Mouse (Mus musculus) forebrain, postnatal 0 days (tissue): ENCODE results near the gene Josd2. TPM values are rescaled to one million over a fixed set of nuclear protein-coding genes. Genes with fewer than 3 reads are reported as not detected.

Experiments used
- ATAC-seq: fragments of 200-750 bp; cut with Nextera tagmentation; 2 replicates; pipeline ENCODE4 v1.8.0; 2017; ENCODE audit warnings: mild to moderate bottlenecking, moderate library complexity
- DNase-seq: peaks from one replicate; pipeline ENCODE4 v3.0.0-alpha.2; 2015
- H3K27ac ChIP-seq: fragments of 300-500 bp; sonication (generic); 2 replicates; pipeline ENCODE4 v1.5.1; 2014; ENCODE audit warnings: low read depth, mild to moderate bottlenecking, antibody characterized with exemption, low read length, moderate library complexity, mixed read lengths
- H3K27me3 ChIP-seq: fragments of 300-500 bp; sonication (generic); 2 replicates; pipeline ENCODE4 v1.6.1; 2014; ENCODE audit warnings: mild to moderate bottlenecking, low read length, mixed read lengths; ENCODE audit not compliant: insufficient read depth
- H3K36me3 ChIP-seq: fragments of 300-500 bp; sonication (generic); 2 replicates; pipeline ENCODE4 v1.6.1; 2014; ENCODE audit warnings: mild to moderate bottlenecking, moderate library complexity; ENCODE audit not compliant: insufficient read depth
- H3K4me1 ChIP-seq: fragments of 300-500 bp; sonication (generic); 2 replicates; pipeline ENCODE4 v1.6.1; 2014; ENCODE audit warnings: antibody characterized with exemption; ENCODE audit not compliant: insufficient read depth
- H3K4me2 ChIP-seq: fragments of 300-500 bp; sonication (generic); 2 replicates; pipeline ENCODE4 v1.6.1; 2014; ENCODE audit warnings: low read depth, mild to moderate bottlenecking, moderate library complexity
- H3K4me3 ChIP-seq: fragments of 300-500 bp; sonication (generic); 2 replicates; pipeline ENCODE4 v1.5.1; 2014; ENCODE audit warnings: low read depth, low read length, mixed read lengths
- H3K9ac ChIP-seq: fragments of 300-500 bp; sonication (generic); 2 replicates; pipeline ENCODE4 v1.6.1; 2014; ENCODE audit warnings: mild to moderate bottlenecking
- H3K9me3 ChIP-seq: fragments of 300-500 bp; sonication (generic); 2 replicates; pipeline ENCODE4 v1.6.1; 2016; ENCODE audit warnings: low read length
- CTCF ChIP-seq: sonication (generic); IDR thresholded peaks from 2 replicates; pipeline ENCODE4 v1.5.1; 2016; ENCODE audit warnings: antibody characterized with exemption, control low read depth, low read depth
- WGBS: fragments of 180-500 bp; shearing (Covaris S2); extraction: QIAGEN DNeasy Blood & Tissue Kit; methylation state at CpG from one replicate; pipeline ENCODE4 v1.1.7; 2014; 5-methylcytosine and 5-hydroxymethylcytosine counted together
- polyA plus RNA-seq: library from polyadenylated mRNA; unstranded; fragments of >200 nt; fragmentation: Nextera tagmentation; extraction: Ambion mirVana; gene quantifications from 2 replicates; pipeline ENCODE4 v1.2.1, GENCODE M21; 2015
- total RNA-seq: library from RNA; depleted of rRNA; stranded (reverse); fragments of >200 nt; gene quantifications from 2 replicates; pipeline ENCODE4 v1.2.3, GENCODE M21; 2014

Gene Josd2
- total and polyA plus RNA-seq, 2 experiments from 2014 or later = 27.6 to 28.6 TPM

GRCm38 (mm10) chr7:44471880-44472557, 4.2 kb downstream of the Josd2 start:
- no peaks in the 10 kb centered on the region for H3K9me3 ChIP-seq
- no peak overlapping the region for H3K27ac ChIP-seq
- DNase-seq (no peak), ATAC-seq (no peak)
- H3K4me2 ChIP-seq = no peak overlapping the region
- no peak overlapping the region for H3K4me3 ChIP-seq
- peaks cover 2% of the 10 kb centered on the region; the same call in 1 of the 2 replicates for H3K27me3 ChIP-seq
- peaks cover 26% of the 10 kb centered on the region for H3K4me1 ChIP-seq
- WGBS = 38% methylated on average over 6 of the region's 6 CpGs
- H3K36me3 ChIP-seq = no peaks in the 10 kb centered on the region
- H3K9ac ChIP-seq = no peak overlapping the region
- no peak for TF ChIP-seq CTCF

DNA sequence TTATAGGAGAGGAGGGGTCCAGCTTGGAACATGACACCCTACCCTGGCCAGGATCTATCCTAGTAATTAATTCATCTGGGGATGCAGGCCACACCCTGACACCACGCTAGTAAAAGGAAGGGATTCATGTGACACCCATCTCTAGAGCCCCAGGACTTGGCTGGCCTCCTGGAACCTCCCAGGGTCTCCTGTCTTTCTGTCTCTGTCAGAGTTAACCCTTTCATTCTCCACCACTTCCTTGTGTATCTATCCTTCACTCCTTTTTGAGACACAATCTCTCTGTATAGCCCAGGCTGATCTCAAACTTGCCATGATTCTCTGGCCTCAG, 4.7 kb downstream of the Josd2 start:
- no peak overlapping the region for H3K9ac ChIP-seq
- ATAC-seq (no peak), DNase-seq (no peak)

GRCm38 (mm10) chr7:44472961-44473646, 5.3 kb downstream of the Josd2 start:
- ATAC-seq (no peak), DNase-seq (no peak)
- Histone ChIP-seq H3K9me3 (no peaks in the 10 kb centered on the region), H3K27me3 (peaks cover 9% of the 10 kb centered on the region; the same call in 1 of the 2 replicates), H3K4me2 (no peak overlapping the region), H3K9ac (no peak overlapping the region), H3K36me3 (no peaks in the 10 kb centered on the region), H3K4me1 (peaks cover 26% of the 10 kb centered on the region), H3K4me3 (no peak overlapping the region), H3K27ac (no peak overlapping the region)
- TF ChIP-seq CTCF = no peak
- WGBS = 64% methylated on average over 9 of the region's 9 CpGs

More for the DNA sequence above, 4.7 kb downstream of the Josd2 start:
- no peaks in the 10 kb centered on the region for H3K9me3 ChIP-seq
- no peak for TF ChIP-seq CTCF
- peaks cover 7% of the 10 kb centered on the region; the same call in 1 of the 2 replicates for H3K27me3 ChIP-seq
- H3K4me1 ChIP-seq = peaks cover 26% of the 10 kb centered on the region
- no peak overlapping the region for H3K4me2 ChIP-seq
- no peak overlapping the region for H3K27ac ChIP-seq
- H3K36me3 ChIP-seq = no peaks in the 10 kb centered on the region
- WGBS = 7% methylated on average over 1 of the region's 1 CpGs
- H3K4me3 ChIP-seq = no peak overlapping the region

GRCm38 (mm10) chr7:44474419-44474818, 6.6 kb downstream of the Josd2 start:
- H3K4me1 ChIP-seq = peaks cover 17% of the 10 kb centered on the region
- H3K36me3 ChIP-seq = no peaks in the 10 kb centered on the region
- peak; percentile 81 for ATAC-seq
- H3K27ac ChIP-seq = peak overlapping the region; percentile 50
- no peak overlapping the region for H3K9ac ChIP-seq
- H3K9me3 ChIP-seq = no peaks in the 10 kb centered on the region
- no peak for TF ChIP-seq CTCF
- no peak overlapping the region for H3K4me2 ChIP-seq
- H3K4me3 ChIP-seq = no peak overlapping the region
- peaks cover 9% of the 10 kb centered on the region; the same call in 1 of the 2 replicates for H3K27me3 ChIP-seq
- 13% methylated on average over 3 of the region's 4 CpGs for WGBS
- peak; percentile 57 for DNase-seq

GRCm38 (mm10) chr7:44475046-44475614, 7.3 kb downstream of the Josd2 start:
- ATAC-seq = peak; percentile 26; the same call in 1 of the 2 replicates
- no peak for TF ChIP-seq CTCF
- no peak for DNase-seq

GRCm38 (mm10) chr7:44482836-44483435, 15.2 kb downstream of the Josd2 start:
- no peak overlapping the region for H3K4me2 ChIP-seq
- 81% methylated on average over 3 of the region's 3 CpGs for WGBS
- H3K27ac ChIP-seq = no peak overlapping the region
- H3K4me1 ChIP-seq = no peaks in the 10 kb centered on the region
- H3K9me3 ChIP-seq = no peaks in the 10 kb centered on the region
- ATAC-seq = no peak
- TF ChIP-seq CTCF = no peak
- peaks cover 7% of the 10 kb centered on the region; the same call in 1 of the 2 replicates for H3K27me3 ChIP-seq
- H3K9ac ChIP-seq = no peak overlapping the region
- DNase-seq = no peak
- no peaks in the 10 kb centered on the region; the same call in none of the 2 replicates for H3K36me3 ChIP-seq
- no peak overlapping the region for H3K4me3 ChIP-seq

More at GRCm38 (mm10) chr7:44475046-44475614, 7.3 kb downstream of the Josd2 start:
- 28% methylated on average over 5 of the region's 5 CpGs for WGBS
- Histone ChIP-seq H3K9ac (no peak overlapping the region), H3K4me3 (no peak overlapping the region), H3K9me3 (no peaks in the 10 kb centered on the region), H3K27ac (peak overlapping the region; percentile 45; the same call in 1 of the 2 replicates), H3K27me3 (peaks cover 9% of the 10 kb centered on the region; the same call in 1 of the 2 replicates), H3K4me2 (no peak overlapping the region), H3K36me3 (no peaks in the 10 kb centered on the region), H3K4me1 (peaks cover 17% of the 10 kb centered on the region)
